ENCODE assay signal across 9 mouse cellular contexts in the genomic region with DNA sequence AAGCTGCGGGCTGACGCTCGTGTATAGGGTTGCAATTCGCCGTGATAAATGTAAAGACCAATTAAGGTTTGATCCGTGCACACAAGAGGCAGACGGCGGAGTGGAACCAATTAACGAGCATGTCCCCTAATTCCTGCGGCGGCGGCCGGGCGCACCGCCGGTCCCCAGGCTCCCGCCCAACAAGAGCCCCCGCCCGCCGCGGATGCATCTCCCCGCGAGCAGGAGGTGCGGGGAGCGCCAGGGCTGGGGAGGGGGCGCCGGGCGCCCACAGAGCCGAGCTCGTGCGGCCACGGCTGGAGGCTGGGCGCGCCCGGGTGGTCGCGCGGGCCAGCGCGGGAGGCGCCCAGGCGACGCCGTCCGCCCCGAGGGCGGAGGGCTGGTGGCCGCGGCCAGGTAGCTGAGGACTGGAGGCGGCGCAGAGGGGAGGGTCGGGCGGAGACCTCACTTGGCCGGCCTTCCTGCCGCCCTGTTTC. TPM values are rescaled to one million over a fixed set of nuclear protein-coding genes. Genes with fewer than 3 reads are reported as not detected.
DNase-seq lines count a peak whose midpoint lies in the region; ATAC-seq and TF ChIP-seq lines count a peak whose summit lies in the region.
"Had no signal": no experiment of that assay in that cellular context is flagged by ENCODE, and none has a peak within 500 bp of the region (broad histone marks: within the 10 kb centered on the region; RNA-seq: fewer than 3 reads in every experiment).

No protein-coding gene starts in this region.

- peak overlapping the region; percentile 83 for H3K9ac ChIP-seq in hindbrain, embryonic 12.5 days
- H3K9ac ChIP-seq in liver, embryonic 13.5 days, result 0 out of 2 replicates have a peak overlapping the region, but pooled peaks have one; percentile 9

- peak; percentile 12 for DNase-seq in gastrocnemius, postnatal 14 days
- no peak for DNase-seq in gastrocnemius, adult 8-10 months (ENCODE audit: low spot score in 2 of 2)
- no peak for DNase-seq in spleen, adult 2 months (ENCODE audit: low read depth in 1 of 2, low spot score in 2 of 2)
- DNase-seq in spleen, adult 18-20 months, result no peak
- DNase-seq in liver, embryonic 13.5 days, result no peak
- DNase-seq in right cerebral cortex, postnatal 14 days, result peak; percentile 46
- DNase-seq in urinary bladder, postnatal 14 days (ENCODE audit: low spot score), result no peak

- TF ChIP-seq POLR2A in spleen, adult 2 months (IDR thresholded peaks at IDR 0.05; ENCODE audit: low read depth, low read length), result no peak

- H3K27ac ChIP-seq in spleen, adult 2 months (ENCODE audit: insufficient read depth, low read length), result no peak overlapping the region
- H3K27ac ChIP-seq in hindbrain, embryonic 12.5 days, result peak overlapping the region; percentile 91
- no peak overlapping the region for H3K27ac ChIP-seq in liver, embryonic 13.5 days

- intact Hi-C loops in gastrocnemius, postnatal 14 days (cut with DNase I; ENCODE audit: low total_unique reads), result loop anchor here (10.0 kb wide), 1 partner anchor 301 kb away; no protein-coding TSS in a partner anchor

- TF ChIP-seq CTCF in spleen, adult 2 months (IDR thresholded peaks at IDR 0.05; ENCODE audit: extremely low read depth, insufficient read depth, insufficient read length, insufficient replicate concordance), result no peak

- H3K4me2 ChIP-seq in hindbrain, embryonic 12.5 days (replicated peaks), result peak overlapping the region; percentile 76
- peak overlapping the region; percentile 67 for H3K4me2 ChIP-seq in liver, embryonic 13.5 days

- H3K27me3 ChIP-seq in spleen, adult 2 months (ENCODE audit: control insufficient read depth, insufficient read depth, low read length), result peaks cover 15% of the 10 kb centered on the region
- peaks cover 19% of the 10 kb centered on the region for H3K27me3 ChIP-seq in hindbrain, embryonic 12.5 days
- peaks cover 56% of the 10 kb centered on the region for H3K27me3 ChIP-seq in liver, embryonic 13.5 days

- no peaks in the 10 kb centered on the region for H3K36me3 ChIP-seq in spleen, adult 2 months (ENCODE audit: control insufficient read depth, insufficient read depth, low read length)
- H3K36me3 ChIP-seq in hindbrain, embryonic 12.5 days, result no peaks in the 10 kb centered on the region
- H3K36me3 ChIP-seq in liver, embryonic 13.5 days, result no peaks in the 10 kb centered on the region
- H3K36me3 ChIP-seq: G1E had no signal

- ATAC-seq in hindbrain, embryonic 12.5 days (ENCODE audit: low FRiP score), result peak; percentile 74
- ATAC-seq in liver, embryonic 13.5 days (ENCODE audit: low read depth), result no peak

- no peaks in the 10 kb centered on the region; the same call in 1 of the 2 replicates for H3K4me1 ChIP-seq in spleen, adult 2 months (ENCODE audit: control insufficient read depth, insufficient read depth, insufficient read length)
- H3K4me1 ChIP-seq in hindbrain, embryonic 12.5 days, result peaks cover 9% of the 10 kb centered on the region
- H3K4me1 ChIP-seq in liver, embryonic 13.5 days (replicated peaks), result peaks cover 9% of the 10 kb centered on the region; the same call in 1 of the 2 replicates

- WGBS in spleen, adult 2 months, result 2% methylated on average over 52 of the region's 55 CpGs
- 1% methylated on average over 54 of the region's 55 CpGs for WGBS in hindbrain, embryonic 12.5 days
- under 1% methylated on average over 24 of the region's 55 CpGs for WGBS in liver, embryonic 13.5 days (ENCODE audit: insufficient replicate concordance)

- peak overlapping the region; percentile 49; the same call in 1 of the 2 replicates for H3K4me3 ChIP-seq in spleen, adult 2 months (ENCODE audit: extremely low read depth, insufficient read depth, insufficient read length)
- H3K4me3 ChIP-seq in hindbrain, embryonic 12.5 days, result peak overlapping the region; percentile 70
- H3K4me3 ChIP-seq in liver, embryonic 13.5 days (replicated peaks), result peak overlapping the region; percentile 49

- no peaks in the 10 kb centered on the region for H3K9me3 ChIP-seq in hindbrain, embryonic 12.5 days (replicated peaks)
- no peaks in the 10 kb centered on the region for H3K9me3 ChIP-seq in liver, embryonic 13.5 days (replicated peaks)

RNA-seq across cellular contexts. Expression of a gene that starts 0.6 kb away (rescaled TPM):
- total RNA-seq in gastrocnemius, postnatal 14 days (2021), result 1 to 10 TPM; 1.8 to 2.1 TPM
- total RNA-seq in gastrocnemius, adult 8-10 months (2022), result under 1 TPM; 0.12 to 0.51 (median 0.36) TPM
- 0.55 and 0.82 TPM in 2 replicates for polyA plus RNA-seq in spleen, adult 2 months (2012; rRNA removed)
- polyA plus RNA-seq in hindbrain, embryonic 12.5 days (2016; fragmentation: Nextera tagmentation; extraction: Ambion mirVana), result 40.6 and 50.6 TPM in 2 replicates
- 0.12 and 0.16 TPM in 2 replicates for polyA plus RNA-seq in liver, embryonic 13.5 days (2015; fragmentation: Nextera tagmentation; extraction: Ambion mirVana)
- polyA plus RNA-seq: G1E had no signal

Comparison
In these comparisons a context has a peak if more than half of its experiments do, and no peak if none do; other contexts are left out.
1. DNase-seq: peak in gastrocnemius, postnatal 14 days (single experiment) and right cerebral cortex, postnatal 14 days (single experiment); none in gastrocnemius, adult 8-10 months (0 of 2), spleen, adult 2 months (0 of 2), spleen, adult 18-20 months (0 of 2), liver, embryonic 13.5 days (single experiment) and urinary bladder, postnatal 14 days (single experiment).
2. RNA of a gene that starts 0.6 kb away (polyA plus RNA-seq): 40.6 to 50.6 TPM in hindbrain, embryonic 12.5 days; 0.55 to 0.82 TPM in spleen, adult 2 months and 0.12 to 0.16 TPM in liver, embryonic 13.5 days; every median in the first group is over 10 times any median in the second.
3. Peak in every context shown above with its lines, with median percentiles within 50 percentile points of each other: H3K4me3 ChIP-seq.